Mouse (Mus musculus) cortical plate, adult 2 months (tissue): ENCODE measurements around the gene Sipa1l2.

ENCODE experiments used
- CTCF ChIP-seq: fragments of 200-500 bp; IDR thresholded peaks from 2 replicates; pipeline ENCODE4 v1.5.1; 2011; ENCODE audit warnings: mild to moderate bottlenecking, control low read depth, low read length; ENCODE audit not compliant: insufficient read depth; ENCODE audit errors: extremely low read depth
- POLR2A ChIP-seq: fragments of 200-500 bp; IDR thresholded peaks from 2 replicates; pipeline ENCODE4 v1.6.1; 2011; ENCODE audit warnings: mild to moderate bottlenecking, low read length, control low read depth; ENCODE audit not compliant: insufficient read depth; ENCODE audit errors: extremely low read depth

GRCm38 (mm10) chr8:125444457-125445224, 125.0 kb downstream of the Sipa1l2 start:
- no peak for TF ChIP-seq CTCF
- no peak for TF ChIP-seq POLR2A
